Mouse (Mus musculus): ENCODE measurements around the gene Exoc6b. TPM values are rescaled to one million over a fixed set of nuclear protein-coding genes. Genes with fewer than 3 reads are reported as not detected.

Gene Exoc6b
- polyA plus RNA-seq, 1 experiment from 2014 or later = 41.6 TPM

DNA sequence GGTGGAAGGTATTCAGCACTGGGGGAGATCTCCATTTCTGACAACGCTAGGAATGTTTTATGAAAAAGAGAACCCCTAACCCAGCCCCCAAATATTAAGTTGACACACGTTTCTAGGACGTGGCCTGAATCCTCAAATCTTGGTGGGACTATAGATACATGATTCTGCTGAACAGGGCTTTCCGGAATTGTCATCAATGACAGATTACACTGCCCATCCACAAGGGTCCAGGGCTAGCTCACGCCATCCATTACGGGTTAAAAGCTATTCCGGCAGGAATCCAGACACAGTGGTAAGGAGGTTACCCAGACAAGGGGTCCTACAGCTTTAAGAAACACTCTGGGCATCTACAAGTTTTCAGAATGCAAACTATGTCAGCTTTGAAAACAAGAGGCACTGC, 323.7 kb downstream of the Exoc6b start:
- no peak overlapping the region for H3K9ac ChIP-seq (ENCODE audit: low read length)
- 93% methylated on average over 7 of the region's 7 CpGs for WGBS
- no peak overlapping the region for H3K4me3 ChIP-seq (ENCODE audit: low read depth, low read length)
- H3K36me3 ChIP-seq (ENCODE audit: control insufficient read depth, insufficient read depth, low read length) = no peaks in the 10 kb centered on the region
- H3K4me1 ChIP-seq (ENCODE audit: control insufficient read depth, insufficient read depth, low read length) = no peaks in the 10 kb centered on the region
- ATAC-seq (ENCODE audit: insufficient read depth, low FRiP score, low TSS enrichment) (no peak), DNase-seq (ENCODE audit: low spot score) (no peak)
- H3K4me2 ChIP-seq (ENCODE audit: low read depth) = no peak overlapping the region
- no peaks in the 10 kb centered on the region for H3K27me3 ChIP-seq (ENCODE audit: control insufficient read depth, insufficient read depth, low read length)
- no peak overlapping the region for H3K27ac ChIP-seq (ENCODE audit: low read depth, low read length)
- no peaks in the 10 kb centered on the region for H3K9me3 ChIP-seq (ENCODE audit: control insufficient read depth, low read length)

DNA sequence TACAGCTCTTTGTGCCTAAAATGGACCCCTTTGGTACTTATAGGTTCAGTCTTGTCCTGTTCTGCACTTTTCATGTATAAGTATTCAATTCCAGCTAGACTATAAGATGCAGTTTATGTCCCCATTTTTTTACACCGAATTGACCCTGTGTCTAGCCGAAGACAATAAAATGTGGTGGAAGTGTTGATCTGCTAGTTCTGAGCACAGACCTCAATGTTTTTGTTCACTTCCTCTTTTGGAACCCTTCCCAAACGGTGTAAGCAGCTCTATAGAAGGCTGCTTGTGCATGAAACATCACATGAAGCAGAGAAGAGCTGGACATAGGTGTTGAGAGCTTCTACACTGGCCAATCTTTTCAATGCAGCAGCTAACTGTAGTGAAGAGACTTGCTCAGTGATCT, 327.1 kb downstream of the Exoc6b start:
- DNase-seq (ENCODE audit: low spot score) (no peak), ATAC-seq (ENCODE audit: insufficient read depth, low FRiP score, low TSS enrichment) (no peak)
- Histone ChIP-seq H3K27ac (ENCODE audit: low read depth, low read length) (no peak overlapping the region), H3K4me1 (ENCODE audit: control insufficient read depth, insufficient read depth, low read length) (no peaks in the 10 kb centered on the region), H3K9me3 (ENCODE audit: control insufficient read depth, low read length) (no peaks in the 10 kb centered on the region), H3K36me3 (ENCODE audit: control insufficient read depth, insufficient read depth, low read length) (no peaks in the 10 kb centered on the region), H3K4me3 (ENCODE audit: low read depth, low read length) (no peak overlapping the region), H3K9ac (ENCODE audit: low read length) (no peak overlapping the region), H3K27me3 (ENCODE audit: control insufficient read depth, insufficient read depth, low read length) (no peaks in the 10 kb centered on the region), H3K4me2 (ENCODE audit: low read depth) (no peak overlapping the region)
- WGBS = 85% methylated on average over 3 of the region's 3 CpGs

DNA sequence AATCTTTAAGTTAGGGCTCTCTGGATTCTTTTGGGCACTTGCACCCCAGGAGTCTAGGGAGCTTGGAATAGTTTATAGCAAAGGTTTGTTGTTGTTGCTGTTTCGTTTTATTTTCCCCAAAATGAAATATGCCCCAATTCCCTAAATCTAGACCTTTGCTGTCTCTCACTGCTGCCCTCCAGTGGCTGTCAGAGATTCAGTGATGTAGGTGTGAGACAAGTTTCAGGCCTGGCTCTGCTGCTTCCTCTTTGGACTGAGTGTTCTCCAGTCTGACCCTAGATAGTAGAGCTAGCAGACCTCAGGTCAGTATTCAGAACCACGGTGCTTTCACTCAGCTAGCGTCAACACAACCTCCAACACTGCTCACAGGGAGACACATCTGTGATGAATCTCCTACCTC, 332.4 kb downstream of the Exoc6b start:
- H3K27ac ChIP-seq (ENCODE audit: low read depth, low read length) = no peak overlapping the region
- WGBS = 64% methylated on average over 3 of the region's 3 CpGs
- no peaks in the 10 kb centered on the region for H3K9me3 ChIP-seq (ENCODE audit: control insufficient read depth, low read length)
- H3K27me3 ChIP-seq (ENCODE audit: control insufficient read depth, insufficient read depth, low read length) = no peaks in the 10 kb centered on the region
- H3K4me1 ChIP-seq (ENCODE audit: control insufficient read depth, insufficient read depth, low read length) = no peaks in the 10 kb centered on the region
- H3K9ac ChIP-seq (ENCODE audit: low read length) = no peak overlapping the region
- H3K36me3 ChIP-seq (ENCODE audit: control insufficient read depth, insufficient read depth, low read length) = no peaks in the 10 kb centered on the region
- ATAC-seq (ENCODE audit: insufficient read depth, low FRiP score, low TSS enrichment) = no peak
- no peak overlapping the region for H3K4me3 ChIP-seq (ENCODE audit: low read depth, low read length)
- no peak overlapping the region for H3K4me2 ChIP-seq (ENCODE audit: low read depth)
- no peak for DNase-seq (ENCODE audit: low spot score)

DNA sequence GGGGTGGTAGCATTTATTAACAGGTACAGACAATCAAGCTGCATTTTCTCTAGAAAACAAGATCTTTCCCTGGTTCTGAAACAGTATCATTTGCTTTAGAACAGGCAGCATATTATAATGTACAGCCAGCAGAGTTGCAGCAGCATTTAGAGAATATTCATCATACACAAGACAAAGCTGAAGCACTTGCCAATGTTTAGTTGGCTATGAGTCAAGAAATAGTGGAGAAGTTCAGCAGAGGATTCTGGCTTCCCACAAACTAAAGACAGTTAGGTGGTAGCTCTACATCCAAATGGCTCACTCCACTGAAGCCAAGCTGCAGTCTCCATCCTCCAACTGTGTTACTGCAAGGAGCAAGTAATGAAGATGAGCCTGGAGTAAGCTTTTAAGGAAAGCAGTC, 342.4 kb downstream of the Exoc6b start:
- no peak for ATAC-seq (ENCODE audit: insufficient read depth, low FRiP score, low TSS enrichment)

DNA sequence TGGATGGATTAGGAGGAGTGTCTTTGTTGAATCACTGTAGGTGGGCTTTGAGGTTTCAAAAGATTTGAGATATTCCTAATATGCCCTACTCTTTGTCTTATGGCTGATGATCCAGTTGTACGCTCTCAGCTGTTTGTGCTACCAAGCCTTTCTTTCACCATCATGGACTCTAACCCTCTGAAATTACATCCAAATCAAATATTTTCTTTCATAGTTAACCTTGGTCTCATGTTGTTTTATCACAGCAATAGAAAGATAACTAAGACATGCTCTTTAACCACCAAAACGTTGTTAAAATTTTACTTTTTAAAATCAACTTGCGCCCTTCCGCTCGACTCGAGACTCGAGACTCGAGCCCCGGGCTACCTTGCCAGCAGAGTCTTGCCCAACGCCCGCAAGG, 356.1 kb downstream of the Exoc6b start:
- WGBS = 91% methylated on average over 11 of the region's 11 CpGs

More for the DNA sequence above, 342.4 kb downstream of the Exoc6b start:
- Histone ChIP-seq H3K4me3 (ENCODE audit: low read depth, low read length) (no peak overlapping the region), H3K9me3 (ENCODE audit: control insufficient read depth, low read length) (no peaks in the 10 kb centered on the region), H3K36me3 (ENCODE audit: control insufficient read depth, insufficient read depth, low read length) (no peaks in the 10 kb centered on the region), H3K4me1 (ENCODE audit: control insufficient read depth, insufficient read depth, low read length) (no peaks in the 10 kb centered on the region), H3K27me3 (ENCODE audit: control insufficient read depth, insufficient read depth, low read length) (no peaks in the 10 kb centered on the region), H3K9ac (ENCODE audit: low read length) (no peak overlapping the region), H3K27ac (ENCODE audit: low read depth, low read length) (no peak overlapping the region), H3K4me2 (ENCODE audit: low read depth) (no peak overlapping the region)
- DNase-seq (ENCODE audit: low spot score) = no peak

DNA sequence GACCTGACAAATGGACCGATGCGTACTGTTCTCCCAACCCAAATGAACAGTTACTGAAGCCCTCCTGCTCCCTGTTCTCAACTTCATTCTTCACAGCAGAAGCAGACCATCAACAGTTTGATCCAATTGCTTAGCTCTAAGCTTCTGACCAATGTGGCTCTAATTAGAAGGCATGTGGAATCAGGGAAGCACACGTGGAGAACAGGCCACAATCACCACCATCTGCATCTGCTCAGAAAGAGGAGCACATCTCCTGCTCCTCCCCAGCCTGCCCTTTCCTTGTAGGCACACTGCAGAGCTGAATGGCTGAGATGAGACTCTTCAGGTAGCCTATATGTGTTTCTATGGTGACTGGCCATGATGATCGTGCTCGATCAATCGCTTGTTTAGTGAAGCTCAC, 358.5 kb downstream of the Exoc6b start:
- Histone ChIP-seq H3K27ac (ENCODE audit: low read depth, low read length) (no peak overlapping the region), H3K27me3 (ENCODE audit: control insufficient read depth, insufficient read depth, low read length) (no peaks in the 10 kb centered on the region), H3K9ac (ENCODE audit: low read length) (no peak overlapping the region), H3K9me3 (ENCODE audit: control insufficient read depth, low read length) (no peaks in the 10 kb centered on the region), H3K4me2 (ENCODE audit: low read depth) (no peak overlapping the region), H3K4me1 (ENCODE audit: control insufficient read depth, insufficient read depth, low read length) (no peaks in the 10 kb centered on the region), H3K36me3 (ENCODE audit: control insufficient read depth, insufficient read depth, low read length) (no peaks in the 10 kb centered on the region), H3K4me3 (ENCODE audit: low read depth, low read length) (no peak overlapping the region)
- 83% methylated on average over 6 of the region's 6 CpGs for WGBS
- DNase-seq (ENCODE audit: low spot score) (no peak), ATAC-seq (ENCODE audit: insufficient read depth, low FRiP score, low TSS enrichment) (no peak)

More for the DNA sequence above, 356.1 kb downstream of the Exoc6b start:
- H3K4me2 ChIP-seq (ENCODE audit: low read depth) = no peak overlapping the region
- no peaks in the 10 kb centered on the region for H3K9me3 ChIP-seq (ENCODE audit: control insufficient read depth, low read length)
- DNase-seq (ENCODE audit: low spot score) = no peak
- ATAC-seq (ENCODE audit: insufficient read depth, low FRiP score, low TSS enrichment) = no peak
- H3K27me3 ChIP-seq (ENCODE audit: control insufficient read depth, insufficient read depth, low read length) = no peaks in the 10 kb centered on the region
- H3K4me3 ChIP-seq (ENCODE audit: low read depth, low read length) = no peak overlapping the region
- no peaks in the 10 kb centered on the region for H3K4me1 ChIP-seq (ENCODE audit: control insufficient read depth, insufficient read depth, low read length)
- H3K9ac ChIP-seq (ENCODE audit: low read length) = no peak overlapping the region
- no peak overlapping the region for H3K27ac ChIP-seq (ENCODE audit: low read depth, low read length)
- H3K36me3 ChIP-seq (ENCODE audit: control insufficient read depth, insufficient read depth, low read length) = no peaks in the 10 kb centered on the region

DNA sequence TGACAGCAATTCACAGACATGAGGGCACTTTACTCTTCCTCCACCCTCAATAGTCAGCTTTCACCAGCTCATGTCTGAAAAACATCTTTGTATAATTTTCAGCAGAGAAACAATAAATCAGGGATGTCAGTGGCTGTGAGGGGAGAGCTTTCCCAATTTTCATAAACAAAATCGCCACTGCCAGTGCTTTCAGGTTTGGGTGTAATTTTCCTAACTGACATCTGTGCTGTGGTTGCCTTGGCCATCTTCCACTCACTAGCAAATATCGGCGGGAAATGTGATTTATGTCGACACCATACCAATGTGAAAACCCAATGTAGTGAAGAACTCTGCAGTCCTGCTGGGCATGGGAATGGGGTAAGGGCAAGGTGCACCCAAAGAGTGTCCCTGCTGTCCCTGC, 360.7 kb downstream of the Exoc6b start:
- H3K27ac ChIP-seq (ENCODE audit: low read depth, low read length) = no peak overlapping the region
- no peaks in the 10 kb centered on the region for H3K36me3 ChIP-seq (ENCODE audit: control insufficient read depth, insufficient read depth, low read length)
- no peaks in the 10 kb centered on the region for H3K9me3 ChIP-seq (ENCODE audit: control insufficient read depth, low read length)
- H3K9ac ChIP-seq (ENCODE audit: low read length) = no peak overlapping the region
- no peak for DNase-seq (ENCODE audit: low spot score)
- WGBS = 79% methylated on average over 4 of the region's 4 CpGs
- H3K4me1 ChIP-seq (ENCODE audit: control insufficient read depth, insufficient read depth, low read length) = no peaks in the 10 kb centered on the region
- H3K4me2 ChIP-seq (ENCODE audit: low read depth) = no peak overlapping the region
- no peaks in the 10 kb centered on the region for H3K27me3 ChIP-seq (ENCODE audit: control insufficient read depth, insufficient read depth, low read length)
- H3K4me3 ChIP-seq (ENCODE audit: low read depth, low read length) = no peak overlapping the region
- no peak for ATAC-seq (ENCODE audit: insufficient read depth, low FRiP score, low TSS enrichment)

DNA sequence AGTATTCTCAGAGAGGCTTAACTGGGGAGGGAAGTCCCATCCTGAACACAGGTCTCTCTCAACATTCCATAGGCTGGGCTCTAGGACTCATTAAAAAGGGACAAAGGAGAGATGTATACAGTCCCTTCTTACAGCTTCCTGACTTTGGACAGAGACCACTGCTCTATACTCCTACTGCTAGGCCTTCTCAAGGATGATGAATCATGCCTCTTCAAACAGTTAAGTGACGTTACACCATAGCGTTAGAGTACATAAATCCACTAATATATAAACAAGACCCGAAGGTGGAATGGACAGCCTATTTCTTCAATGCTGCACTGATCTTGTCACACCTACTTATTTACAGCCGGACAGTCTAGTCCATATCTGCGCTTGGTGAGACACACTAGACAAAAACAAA, 369.7 kb downstream of the Exoc6b start:
- WGBS = 60% methylated on average over 5 of the region's 5 CpGs
- Histone ChIP-seq H3K4me1 (ENCODE audit: control insufficient read depth, insufficient read depth, low read length) (peaks cover 9% of the 10 kb centered on the region), H3K27ac (ENCODE audit: low read depth, low read length) (no peak overlapping the region), H3K4me3 (ENCODE audit: low read depth, low read length) (no peak overlapping the region), H3K9ac (ENCODE audit: low read length) (no peak overlapping the region), H3K27me3 (ENCODE audit: control insufficient read depth, insufficient read depth, low read length) (no peaks in the 10 kb centered on the region), H3K4me2 (ENCODE audit: low read depth) (no peak overlapping the region), H3K36me3 (ENCODE audit: control insufficient read depth, insufficient read depth, low read length) (no peaks in the 10 kb centered on the region), H3K9me3 (ENCODE audit: control insufficient read depth, low read length) (no peaks in the 10 kb centered on the region)
- DNase-seq (ENCODE audit: low spot score) (no peak), ATAC-seq (ENCODE audit: insufficient read depth, low FRiP score, low TSS enrichment) (no peak)

DNA sequence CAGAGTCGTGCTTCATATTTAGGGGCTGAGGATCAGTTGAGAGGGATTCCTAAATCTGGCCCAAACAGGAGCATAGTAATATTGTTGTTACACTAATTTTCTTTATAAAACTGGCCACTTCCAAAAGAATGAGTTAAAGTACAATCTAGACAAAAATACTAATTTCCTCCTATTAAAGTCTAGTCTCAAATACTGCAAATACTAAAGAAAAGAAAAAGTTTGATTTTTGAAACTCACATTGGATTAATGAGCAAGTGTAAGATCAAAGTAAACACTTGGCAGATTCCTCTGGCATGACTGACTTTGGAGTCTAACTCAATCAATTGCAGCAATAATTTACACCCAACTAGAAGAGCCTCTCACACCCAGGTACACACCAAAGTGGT, 371.0 kb downstream of the Exoc6b start:
- no peak overlapping the region for H3K4me2 ChIP-seq (ENCODE audit: low read depth)
- no peaks in the 10 kb centered on the region for H3K9me3 ChIP-seq (ENCODE audit: control insufficient read depth, low read length)
- no peaks in the 10 kb centered on the region for H3K36me3 ChIP-seq (ENCODE audit: control insufficient read depth, insufficient read depth, low read length)
- WGBS = 65% methylated on average over 1 of the region's 1 CpGs
- H3K9ac ChIP-seq (ENCODE audit: low read length) = no peak overlapping the region
- no peak overlapping the region for H3K27ac ChIP-seq (ENCODE audit: low read depth, low read length)
- H3K4me3 ChIP-seq (ENCODE audit: low read depth, low read length) = no peak overlapping the region
- no peaks in the 10 kb centered on the region for H3K27me3 ChIP-seq (ENCODE audit: control insufficient read depth, insufficient read depth, low read length)
- DNase-seq (ENCODE audit: low spot score) (no peak), ATAC-seq (ENCODE audit: insufficient read depth, low FRiP score, low TSS enrichment) (no peak)
- H3K4me1 ChIP-seq (ENCODE audit: control insufficient read depth, insufficient read depth, low read length) = peaks cover 9% of the 10 kb centered on the region
